10 mouse cellular contexts compared by ENCODE assay signal in the genomic region with DNA sequence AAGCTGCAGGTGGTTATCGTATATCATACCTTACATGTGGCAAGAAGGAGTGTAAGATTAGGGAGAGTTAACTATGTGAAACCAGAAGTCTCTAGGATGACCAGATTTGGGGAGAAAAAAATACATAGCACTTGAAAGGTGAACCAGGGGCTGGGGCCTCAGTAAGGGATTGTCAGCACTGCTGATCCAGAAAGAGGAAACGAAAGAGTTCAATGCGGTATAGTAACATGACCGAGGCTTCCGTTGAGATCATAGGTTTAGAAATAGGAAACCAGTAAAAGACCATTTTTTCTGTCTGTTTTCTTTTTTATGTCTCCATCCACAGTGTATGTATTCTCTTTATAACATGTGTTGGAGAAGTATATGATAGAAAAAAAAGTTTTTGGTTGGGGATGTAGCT. TPM values are rescaled to one million over a fixed set of nuclear protein-coding genes. Genes with fewer than 3 reads are reported as not detected.
DNase-seq lines count a peak whose midpoint lies in the region; ATAC-seq and TF ChIP-seq lines count a peak whose summit lies in the region.
"Had no signal": no experiment of that assay in that cellular context is flagged by ENCODE, and none has a peak within 500 bp of the region (broad histone marks: within the 10 kb centered on the region; RNA-seq: fewer than 3 reads in every experiment).

No protein-coding gene starts in this region.

- 45% methylated on average over 5 of the region's 5 CpGs for WGBS in liver, postnatal 0 days (ENCODE audit: insufficient replicate concordance)
- 71% methylated on average over 5 of the region's 5 CpGs for WGBS in liver, embryonic 12.5 days (ENCODE audit: insufficient replicate concordance)
- WGBS in hindbrain, embryonic 13.5 days, result 94% methylated on average over 5 of the region's 5 CpGs
- 95% methylated on average over 5 of the region's 5 CpGs for WGBS in hindbrain, embryonic 10.5 days

- H3K4me2 ChIP-seq in liver, postnatal 0 days (ENCODE audit: low read depth, low read length), result no peak overlapping the region
- H3K4me2 ChIP-seq in liver, embryonic 12.5 days, result no peak overlapping the region
- no peak overlapping the region for H3K4me2 ChIP-seq in hindbrain, embryonic 13.5 days
- H3K4me2 ChIP-seq: limb, embryonic 12.5 days had no signal

- H3K9ac ChIP-seq in liver, postnatal 0 days (replicated peaks), result no peak overlapping the region
- no peak overlapping the region for H3K9ac ChIP-seq in liver, embryonic 12.5 days
- no peak overlapping the region for H3K9ac ChIP-seq in hindbrain, embryonic 13.5 days
- H3K9ac ChIP-seq: limb, embryonic 12.5 days had no signal

- no peak for DNase-seq in liver, postnatal 0 days
- DNase-seq in CD8-positive naive resting alpha-beta T cell, adult 2 months (ENCODE audit: low read depth in 2 of 2, low spot score in 2 of 2), result peak; percentile 24 to 32
- DNase-seq in induced T-regulatory cell, adult 2 months (ENCODE audit: low read depth), result peak; percentile 63
- DNase-seq in spleen, adult 18-20 months, result peak; percentile 20 to 22
- no peak for DNase-seq in hindbrain, embryonic 10.5 days (ENCODE audit: low spot score)
- DNase-seq: adrenal gland, adult 2 months had no signal

- no peaks in the 10 kb centered on the region for H3K9me3 ChIP-seq in liver, postnatal 0 days (ENCODE audit: low read length)
- no peaks in the 10 kb centered on the region for H3K9me3 ChIP-seq in liver, embryonic 12.5 days (replicated peaks)
- no peaks in the 10 kb centered on the region for H3K9me3 ChIP-seq in hindbrain, embryonic 13.5 days
- no peaks in the 10 kb centered on the region for H3K9me3 ChIP-seq in hindbrain, embryonic 10.5 days
- H3K9me3 ChIP-seq: limb, embryonic 12.5 days had no signal

- H3K4me1 ChIP-seq in liver, postnatal 0 days (ENCODE audit: insufficient read depth), result peaks cover 15% of the 10 kb centered on the region; the same call in 1 of the 2 replicates
- H3K4me1 ChIP-seq in liver, embryonic 12.5 days, result peaks cover 24% of the 10 kb centered on the region
- peaks cover 19% of the 10 kb centered on the region for H3K4me1 ChIP-seq in hindbrain, embryonic 13.5 days (replicated peaks)
- H3K4me1 ChIP-seq in hindbrain, embryonic 10.5 days (replicated peaks), result peaks cover 10% of the 10 kb centered on the region

- ATAC-seq in liver, postnatal 0 days, result no peak
- no peak for ATAC-seq in liver, embryonic 12.5 days
- no peak for ATAC-seq in hindbrain, embryonic 13.5 days (ENCODE audit: low FRiP score)
- ATAC-seq: intestine, embryonic 16.5 days had no signal

- no peaks in the 10 kb centered on the region for H3K27me3 ChIP-seq in liver, postnatal 0 days (ENCODE audit: insufficient read depth, low read length)
- H3K27me3 ChIP-seq in liver, embryonic 12.5 days (replicated peaks), result 0 out of 2 replicates have a peak, but pooled peaks cover 8% of the 10 kb centered on the region
- peaks cover 19% of the 10 kb centered on the region; the same call in 1 of the 2 replicates for H3K27me3 ChIP-seq in hindbrain, embryonic 13.5 days
- H3K27me3 ChIP-seq in hindbrain, embryonic 10.5 days (ENCODE audit: insufficient read depth, poor library complexity, severe bottlenecking), result 0 out of 2 replicates have a peak, but pooled peaks cover 3% of the 10 kb centered on the region

- no peak for TF ChIP-seq EP300 in liver, postnatal 0 days (IDR thresholded peaks at IDR 0.05; ENCODE audit: low read depth)

- H3K36me3 ChIP-seq in liver, postnatal 0 days (replicated peaks; ENCODE audit: insufficient read depth, low read length), result peaks cover 13% of the 10 kb centered on the region
- peaks cover 21% of the 10 kb centered on the region for H3K36me3 ChIP-seq in liver, embryonic 12.5 days
- H3K36me3 ChIP-seq in hindbrain, embryonic 13.5 days, result peaks cover 5% of the 10 kb centered on the region
- H3K36me3 ChIP-seq in hindbrain, embryonic 10.5 days, result peaks cover 12% of the 10 kb centered on the region; the same call in 1 of the 2 replicates

- H3K4me3 ChIP-seq in liver, postnatal 0 days (ENCODE audit: low read depth, low read length), result no peak overlapping the region
- H3K4me3 ChIP-seq in liver, embryonic 12.5 days, result no peak overlapping the region
- H3K4me3 ChIP-seq in hindbrain, embryonic 13.5 days, result no peak overlapping the region
- no peak overlapping the region for H3K4me3 ChIP-seq in hindbrain, embryonic 10.5 days
- H3K4me3 ChIP-seq: limb, embryonic 12.5 days had no signal

- H3K27ac ChIP-seq in liver, postnatal 0 days (ENCODE audit: low read depth), result peak overlapping the region; percentile 91
- H3K27ac ChIP-seq in liver, embryonic 12.5 days, result no peak overlapping the region
- no peak overlapping the region for H3K27ac ChIP-seq in hindbrain, embryonic 13.5 days
- no peak overlapping the region for H3K27ac ChIP-seq in hindbrain, embryonic 10.5 days
- H3K27ac ChIP-seq: limb, embryonic 12.5 days had no signal

- no peak for TF ChIP-seq CTCF in liver, postnatal 0 days (IDR thresholded peaks at IDR 0.05; ENCODE audit: low read depth)

RNA-seq across cellular contexts. Expression of gene Necap1, which starts 1.5 kb away (rescaled TPM):
- polyA plus RNA-seq in liver, postnatal 0 days (2015; fragmentation: Nextera tagmentation; extraction: Ambion mirVana), result 18.5 and 19.6 TPM in 2 replicates
- 28.3 and 32.9 TPM in 2 replicates for polyA plus RNA-seq in liver, embryonic 12.5 days (2016; fragmentation: Nextera tagmentation; extraction: Ambion mirVana)
- polyA plus RNA-seq in hindbrain, embryonic 13.5 days (2015; fragmentation: Nextera tagmentation; extraction: Ambion mirVana), result 121 and 130 TPM in 2 replicates
- polyA plus RNA-seq in hindbrain, embryonic 10.5 days (2016; fragmentation: Nextera tagmentation; extraction: Ambion mirVana), result 60.9 and 61.0 TPM in 2 replicates

RNA-seq across cellular contexts. Expression of gene C3ar1, which starts 16.8 kb away (rescaled TPM):
- polyA plus RNA-seq in liver, postnatal 0 days (2015; fragmentation: Nextera tagmentation; extraction: Ambion mirVana), result 1.8 and 2.1 TPM in 2 replicates
- polyA plus RNA-seq in liver, embryonic 12.5 days (2016; fragmentation: Nextera tagmentation; extraction: Ambion mirVana), result 1.5 TPM in 2 replicates
- polyA plus RNA-seq in hindbrain, embryonic 13.5 days (2015; fragmentation: Nextera tagmentation; extraction: Ambion mirVana), result 1.7 TPM in 2 replicates
- polyA plus RNA-seq in hindbrain, embryonic 10.5 days (2016; fragmentation: Nextera tagmentation; extraction: Ambion mirVana), result 1.7 and 2.2 TPM in 2 replicates

RNA-seq across cellular contexts. Expression of gene Clec4a1, which starts 48.8 kb away (rescaled TPM):
- polyA plus RNA-seq in liver, postnatal 0 days (2015; fragmentation: Nextera tagmentation; extraction: Ambion mirVana), result 6.4 TPM in 2 replicates
- polyA plus RNA-seq in liver, embryonic 12.5 days (2016; fragmentation: Nextera tagmentation; extraction: Ambion mirVana), result 1.8 and 2.6 TPM in 2 replicates
- 1.4 and 1.5 TPM in 2 replicates for polyA plus RNA-seq in hindbrain, embryonic 13.5 days (2015; fragmentation: Nextera tagmentation; extraction: Ambion mirVana)
- 0.60 and 1.8 TPM in 2 replicates for polyA plus RNA-seq in hindbrain, embryonic 10.5 days (2016; fragmentation: Nextera tagmentation; extraction: Ambion mirVana)

RNA-seq across cellular contexts. Expression of gene Foxj2, which starts 53.1 kb away (rescaled TPM):
- polyA plus RNA-seq in liver, postnatal 0 days (2015; fragmentation: Nextera tagmentation; extraction: Ambion mirVana), result 1.0 and 1.2 TPM in 2 replicates
- polyA plus RNA-seq in liver, embryonic 12.5 days (2016; fragmentation: Nextera tagmentation; extraction: Ambion mirVana), result 2.0 and 2.4 TPM in 2 replicates
- 6.0 and 6.2 TPM in 2 replicates for polyA plus RNA-seq in hindbrain, embryonic 13.5 days (2015; fragmentation: Nextera tagmentation; extraction: Ambion mirVana)
- 2.5 and 3.6 TPM in 2 replicates for polyA plus RNA-seq in hindbrain, embryonic 10.5 days (2016; fragmentation: Nextera tagmentation; extraction: Ambion mirVana)

Comparison
In these comparisons a context has a peak if more than half of its experiments do, and no peak if none do; other contexts are left out.
1. DNase-seq: peak in CD8-positive naive resting alpha-beta T cell, adult 2 months (2 of 2), induced T-regulatory cell, adult 2 months (single experiment) and spleen, adult 18-20 months (2 of 2); none in liver, postnatal 0 days (single experiment) and hindbrain, embryonic 10.5 days (single experiment).